In the genomic region with DNA sequence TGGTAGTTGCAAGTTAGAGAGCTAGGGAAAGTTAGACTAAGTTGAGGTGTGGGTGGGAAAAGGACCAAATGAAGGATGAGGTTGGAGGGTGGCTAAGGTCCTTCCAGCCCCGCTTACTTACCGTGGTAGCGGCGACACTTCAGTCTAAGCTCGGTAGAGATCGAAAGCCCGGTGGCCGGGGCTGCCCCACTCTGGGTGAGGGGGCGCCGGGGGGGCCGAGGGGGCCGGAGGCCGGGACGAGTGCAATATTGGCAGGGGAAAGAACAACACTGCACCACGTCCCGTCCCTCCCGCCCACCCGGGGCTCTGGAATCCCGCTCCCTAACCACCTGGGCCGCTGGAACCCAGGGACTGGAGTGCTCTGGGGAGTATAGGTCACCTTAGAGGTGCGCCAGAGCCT, we compare ENCODE assay signal across 8 mouse cellular contexts. TPM values are rescaled to one million over a fixed set of nuclear protein-coding genes. Genes with fewer than 3 reads are reported as not detected.
DNase-seq lines count a peak whose midpoint lies in the region; ATAC-seq lines count a peak whose summit lies in the region.

A gene (minus strand): TSS at position 189 of the 400 bp plus-strand sequence.

- ATAC-seq in kidney, embryonic 16.5 days (ENCODE audit: low FRiP score, low TSS enrichment), result peak; percentile 4; the same call in 1 of the 2 replicates
- ATAC-seq in megakaryocyte, adult 5-6 weeks (ENCODE audit: poor library complexity, severe bottlenecking), result no peak

- H3K4me2 ChIP-seq in kidney, embryonic 16.5 days (replicated peaks; ENCODE audit: low read depth, low read length), result peak within 1 kb of the TSS; percentile 81

- H3K36me3 ChIP-seq in kidney, embryonic 16.5 days (ENCODE audit: insufficient read depth, low read length), result no peaks in the 10 kb centered on the region

- H3K4me3 ChIP-seq in kidney, embryonic 16.5 days (ENCODE audit: low read length), result peak within 1 kb of the TSS; percentile 53

- H3K27me3 ChIP-seq in kidney, embryonic 16.5 days (ENCODE audit: insufficient read depth, low read length), result peaks cover 3% of the 10 kb centered on the region; the same call in 1 of the 2 replicates

- no peak for DNase-seq in kidney, adult 18-20 months
- no peak for DNase-seq in adrenal gland, adult 2 months
- no peak for DNase-seq in gastrocnemius, adult 8-10 months (ENCODE audit: low spot score in 2 of 2)
- DNase-seq in induced T-regulatory cell, adult 2 months (ENCODE audit: low read depth), result peak; percentile 51
- no peak for DNase-seq in yolk sac, embryonic 10.5 days (ENCODE audit: low spot score)
- DNase-seq in cerebellum, adult 18-20 months, result no peak

- H3K4me1 ChIP-seq in kidney, embryonic 16.5 days (ENCODE audit: insufficient read depth, low read length), result peaks cover 43% of the 10 kb centered on the region

- H3K9me3 ChIP-seq in kidney, embryonic 16.5 days (ENCODE audit: low read length), result no peaks in the 10 kb centered on the region

- H3K27ac ChIP-seq in kidney, embryonic 16.5 days (ENCODE audit: low read length), result peak within 1 kb of the TSS; percentile 84

- H3K9ac ChIP-seq in kidney, embryonic 16.5 days (replicated peaks; ENCODE audit: low read length), result peak within 1 kb of the TSS; percentile 66

- 4% methylated on average over 21 of the region's 21 CpGs for WGBS in kidney, embryonic 16.5 days

RNA-seq across cellular contexts. Expression of the gene that starts here (rescaled TPM):
- 227 and 235 TPM in 2 replicates for polyA plus RNA-seq in kidney, embryonic 16.5 days (2015; fragmentation: Nextera tagmentation; extraction: Ambion mirVana)
- 100 to 1,000 TPM; 150 to 174 TPM for total RNA-seq in adrenal gland, adult 2 months (2021)
- polyA plus RNA-seq in adrenal gland, adult 2 months (2012; rRNA removed), result 252 and 300 TPM in 2 replicates
- total RNA-seq in gastrocnemius, adult 8-10 months (2022), result 10 to 100 TPM; 32.0 to 44.5 (median 38.3) TPM
- total RNA-seq in megakaryocyte, adult 5-6 weeks (2015), result 49.5 and 57.8 TPM in 2 replicates
- total RNA-seq in megakaryocyte, adult 5-6 weeks (2017), result 41.8 and 45.3 TPM in 2 replicates
